Mouse (Mus musculus) c-Kit-positive CD71-positive TER-119-negative erythroid progenitor cells, embryonic 14.5 days (primary cell): ENCODE measurements at regions not wholly inside any gene's neighbourhood (a gene's known extent, or its start where the extent isn't known, plus 50 kb on each side); places are given as distances from the start of the nearest gene placed in this dataset.

Experiments used
- DNase-seq: peaks from one replicate; pipeline ENCODE4 v3.0.0-alpha.2; 2013; ENCODE audit warnings: low read depth

GRCm38 (mm10) chr12:28181265-28181664 is 370.9 kb downstream of the Dcdc2c start:
- no peak for DNase-seq

GRCm38 (mm10) chr12:28176016-28176415 is 376.2 kb downstream of the Dcdc2c start:
- no peak for DNase-seq

- no peak for DNase-seq
Observed at GRCm38 (mm10) chr12:28174078-28174477, 378.1 kb downstream of the Dcdc2c start.

GRCm38 (mm10) chr12:28158786-28159185 is 393.4 kb downstream of the Dcdc2c start:
- DNase-seq = no peak

GRCm38 (mm10) chr12:28150759-28151158 is 401.4 kb downstream of the Dcdc2c start:
- no peak for DNase-seq

- no peak for DNase-seq
Observed at GRCm38 (mm10) chr12:28135810-28136592, 416.2 kb downstream of the Dcdc2c start.

GRCm38 (mm10) chr12:28122766-28123165 is 429.4 kb downstream of the Dcdc2c start:
- DNase-seq = no peak

GRCm38 (mm10) chr12:28120106-28120505 is 432.1 kb downstream of the Dcdc2c start:
- no peak for DNase-seq

- DNase-seq = no peak
Observed at GRCm38 (mm10) chr12:28090673-28091072, 461.5 kb downstream of the Dcdc2c start.

GRCm38 (mm10) chr12:28085460-28085859 is 466.7 kb downstream of the Dcdc2c start:
- no peak for DNase-seq

GRCm38 (mm10) chr12:28076606-28077005 is 475.6 kb downstream of the Dcdc2c start:
- no peak for DNase-seq

GRCm38 (mm10) chr12:28068584-28068983 is 483.6 kb downstream of the Dcdc2c start:
- DNase-seq = no peak

- DNase-seq = no peak
Observed at GRCm38 (mm10) chr12:28060281-28060680, 491.9 kb downstream of the Dcdc2c start.

- no peak for DNase-seq
Observed at GRCm38 (mm10) chr12:28055518-28056280, 496.5 kb downstream of the Dcdc2c start.

- DNase-seq = no peak
Observed at GRCm38 (mm10) chr12:28054444-28054843, 497.8 kb downstream of the Dcdc2c start.

- DNase-seq = no peak
Observed at GRCm38 (mm10) chr12:28047989-28048388, 504.2 kb downstream of the Dcdc2c start.

- no peak for DNase-seq
Observed at GRCm38 (mm10) chr12:28038161-28038911, 513.9 kb downstream of the Dcdc2c start.

- DNase-seq = no peak
Observed at GRCm38 (mm10) chr12:27999170-27999569, 553.0 kb downstream of the Dcdc2c start.

- no peak for DNase-seq
Observed at GRCm38 (mm10) chr12:27992152-27992551, 560.0 kb downstream of the Dcdc2c start.

- no peak for DNase-seq
Observed at GRCm38 (mm10) chr12:27984261-27984841, 567.8 kb downstream of the Dcdc2c start.

- DNase-seq = no peak
Observed at GRCm38 (mm10) chr12:27978257-27978931, 573.8 kb downstream of the Dcdc2c start.
